Mouse (Mus musculus) skeletal muscle tissue, postnatal 0 days (tissue): ENCODE data around the gene Jmy. TPM values are rescaled to one million over a fixed set of nuclear protein-coding genes. Genes with fewer than 3 reads are reported as not detected.

Source experiments
- polyA plus RNA-seq: library from polyadenylated mRNA; unstranded; fragments of >200 nt; fragmentation: Nextera tagmentation; extraction: Ambion mirVana; gene quantifications from 2 replicates; pipeline ENCODE4 v1.2.1, GENCODE M21; 2015

Gene Jmy
- polyA plus RNA-seq, result 4.4 and 5.0 TPM in 2 replicates

GRCm38 (mm10) chr13:93499167-93499972 lies at the start of gene Jmy:
TSS of gene Jmy (minus strand) at chr13:93499808.

Other genes with a start within 250 kb of the Jmy start
- 11.3 and 12.7 TPM in 2 replicates for gene Homer1, start 200.2 kb downstream of the Jmy start, polyA plus RNA-seq
- gene Bhmt, start 138.2 kb upstream of the Jmy start, polyA plus RNA-seq, result 0.87 and 1.2 TPM in 2 replicates
- 0.13 and 0.15 TPM in 2 replicates for gene Bhmt2, start 174.5 kb upstream of the Jmy start, polyA plus RNA-seq
- 0.07 TPM in 1 of 2 replicates, not detected in the other for gene Dmgdh, start 174.6 kb upstream of the Jmy start, polyA plus RNA-seq